Mouse (Mus musculus): Measurements from ENCODE around the gene Timm44.

DNA sequence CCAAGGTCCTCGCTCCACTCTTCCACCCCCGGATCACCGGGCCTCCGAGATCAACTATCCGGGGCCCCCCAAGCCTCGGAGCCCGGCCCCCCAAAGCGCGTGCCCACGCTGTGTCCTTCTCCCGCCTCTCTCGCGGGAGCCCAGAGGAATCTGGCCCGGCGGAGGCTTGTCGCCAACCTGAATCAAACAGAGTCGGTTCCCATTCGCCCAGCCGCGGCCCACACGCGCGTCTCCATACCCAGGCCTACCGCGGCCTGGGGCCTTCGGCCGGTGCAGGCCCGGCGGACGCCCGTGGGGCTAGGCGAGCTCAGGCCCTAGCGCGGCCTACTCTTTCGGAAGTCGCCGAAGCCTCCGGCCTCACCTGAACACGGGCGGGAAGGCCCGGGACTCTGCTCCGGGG, 48.8 kb upstream of the Timm44 start:
- TF ChIP-seq HCFC1 (IDR thresholded peaks at IDR 0.05; ENCODE audit: borderline replicate concordance, insufficient read depth, low read length): no peak
- TF ChIP-seq CHD2 (IDR thresholded peaks at IDR 0.05; ENCODE audit: low read depth, low read length): peak; percentile 40; the same call in 1 of the 2 replicates
- no peak for TF ChIP-seq ZNF384 (IDR thresholded peaks at IDR 0.05; ENCODE audit: low read depth, low read length)
- TF ChIP-seq ZC3H11A (IDR thresholded peaks at IDR 0.05; ENCODE audit: borderline replicate concordance, low read depth, low read length): no peak
